Mouse (Mus musculus) liver, embryonic 12.5 days (tissue): ENCODE results near the gene Bcorl1. TPM values are rescaled to one million over a fixed set of nuclear protein-coding genes. Genes with fewer than 3 reads are reported as not detected.
"Not testable (repeated sequence)": the region's sequence is repeated elsewhere in the genome, so short reads cannot be mapped to it uniquely, and the experiment has no call there.

Experiments used
- ATAC-seq: fragments of 200-750 bp; cut with Nextera tagmentation; 2 replicates; pipeline ENCODE4 v1.8.0; 2017; ENCODE audit warnings: moderate number of reproducible peaks, mild to moderate bottlenecking, moderate library complexity
- H3K27ac ChIP-seq: fragments of 300-500 bp; sonication (generic); 2 replicates; pipeline ENCODE4 v1.5.1; 2016; ENCODE audit warnings: mild to moderate bottlenecking
- H3K27me3 ChIP-seq: fragments of 300-500 bp; sonication (generic); replicated peaks from 2 replicates; pipeline ENCODE4 v1.6.1; 2016; ENCODE audit warnings: mild to moderate bottlenecking, moderate library complexity
- H3K36me3 ChIP-seq: fragments of 300-500 bp; sonication (generic); 2 replicates; pipeline ENCODE4 v1.6.1; 2016; ENCODE audit warnings: mild to moderate bottlenecking, moderate library complexity
- H3K4me1 ChIP-seq: fragments of 300-500 bp; sonication (generic); 2 replicates; pipeline ENCODE4 v1.6.1; 2016
- H3K4me2 ChIP-seq: fragments of 300-500 bp; sonication (generic); 2 replicates; pipeline ENCODE4 v1.6.1; 2016; ENCODE audit warnings: mild to moderate bottlenecking, moderate library complexity
- H3K4me3 ChIP-seq: fragments of 300-500 bp; sonication (generic); 2 replicates; pipeline ENCODE4 v1.5.1; 2016; ENCODE audit warnings: mild to moderate bottlenecking, moderate library complexity
- H3K9ac ChIP-seq: fragments of 300-500 bp; sonication (generic); 2 replicates; pipeline ENCODE4 v1.6.1; 2016; ENCODE audit warnings: mild to moderate bottlenecking, moderate library complexity
- H3K9me3 ChIP-seq: fragments of 300-500 bp; sonication (generic); replicated peaks from 2 replicates; pipeline ENCODE4 v1.6.1; 2016; ENCODE audit warnings: mild to moderate bottlenecking, moderate library complexity
- WGBS: fragments of 180-500 bp; shearing (Covaris S2); methylation state at CpG from one replicate; pipeline ENCODE4 v1.1.7; 2016; ENCODE audit not compliant: insufficient replicate concordance; 5-methylcytosine and 5-hydroxymethylcytosine counted together
- polyA plus RNA-seq: library from polyadenylated mRNA; unstranded; fragments of >200 nt; fragmentation: Nextera tagmentation; extraction: Ambion mirVana; gene quantifications from 2 replicates; pipeline ENCODE4 v1.2.1, GENCODE M21; 2016

The Bcorl1 gene
- polyA plus RNA-seq, 1 experiment from 2014 or later = 3.8 TPM

DNA sequence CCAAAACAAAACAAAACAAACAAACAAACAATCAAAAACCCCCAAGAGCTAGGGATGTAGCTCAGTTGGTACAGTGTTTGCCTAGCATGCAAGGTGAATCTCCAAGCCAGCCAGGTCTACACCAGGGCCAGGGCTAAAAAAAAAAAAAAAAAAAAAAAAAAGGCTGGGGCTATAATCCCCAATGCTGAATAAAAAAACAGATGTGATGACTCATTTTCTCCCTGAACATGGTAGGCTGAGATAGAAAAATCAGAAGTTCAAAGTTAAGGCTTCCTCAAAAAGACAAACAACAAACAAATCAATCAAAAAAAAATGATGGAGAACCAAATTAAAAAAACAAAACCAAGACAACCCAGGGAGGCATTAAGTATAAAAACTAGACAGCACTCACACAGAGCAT is 87.9 kb downstream of the Bcorl1 start:
- ATAC-seq = no peak
- Histone ChIP-seq H3K27ac (no peak overlapping the region), H3K36me3 (no peaks in the 10 kb centered on the region)

GRCm38 (mm10) chrX:48429538-48429937 is 88.4 kb downstream of the Bcorl1 start:
- ATAC-seq = no peak
- no peaks in the 10 kb centered on the region for H3K9me3 ChIP-seq
- H3K4me2 ChIP-seq = no peak overlapping the region
- no peak overlapping the region for H3K27ac ChIP-seq
- no peak overlapping the region for H3K4me3 ChIP-seq
- 24% methylated on average over 6 of the region's 6 CpGs for WGBS
- no peak overlapping the region for H3K9ac ChIP-seq
- H3K36me3 ChIP-seq = no peaks in the 10 kb centered on the region
- peaks cover 52% of the 10 kb centered on the region for H3K4me1 ChIP-seq
- H3K27me3 ChIP-seq = no peaks in the 10 kb centered on the region

More for the DNA sequence above, 87.9 kb downstream of the Bcorl1 start:
- Histone ChIP-seq H3K4me2 (no peak overlapping the region), H3K4me3 (no peak overlapping the region), H3K9me3 (no peaks in the 10 kb centered on the region), H3K27me3 (no peaks in the 10 kb centered on the region), H3K9ac (no peak overlapping the region), H3K4me1 (peaks cover 52% of the 10 kb centered on the region)

- no peak for ATAC-seq
- Histone ChIP-seq H3K36me3 (no peaks in the 10 kb centered on the region), H3K4me3 (no peak overlapping the region), H3K9ac (no peak overlapping the region), H3K27me3 (no peaks in the 10 kb centered on the region), H3K9me3 (no peaks in the 10 kb centered on the region), H3K4me2 (peak overlapping the region; percentile 33), H3K4me1 (peaks cover 42% of the 10 kb centered on the region), H3K27ac (0 out of 2 replicates have a peak overlapping the region, but pooled peaks have one; percentile 20)
- WGBS = 39% methylated on average over 15 of the region's 15 CpGs
Observed at GRCm38 (mm10) chrX:48432599-48433526, 91.7 kb downstream of the Bcorl1 start.

- peak overlapping the region; percentile 33 for H3K4me2 ChIP-seq
- no peaks in the 10 kb centered on the region for H3K9me3 ChIP-seq
- H3K36me3 ChIP-seq = no peaks in the 10 kb centered on the region
- peaks cover 42% of the 10 kb centered on the region for H3K4me1 ChIP-seq
- peak; percentile 59 for ATAC-seq
- H3K4me3 ChIP-seq = no peak overlapping the region
- no peak overlapping the region; the same call in 1 of the 2 replicates for H3K9ac ChIP-seq
- 0 out of 2 replicates have a peak overlapping the region, but pooled peaks have one; percentile 20 for H3K27ac ChIP-seq
- WGBS = 16% methylated on average over 6 of the region's 6 CpGs
- no peaks in the 10 kb centered on the region for H3K27me3 ChIP-seq
Observed at GRCm38 (mm10) chrX:48433527-48433899, 92.4 kb downstream of the Bcorl1 start.

GRCm38 (mm10) chrX:48434251-48434650 is 93.1 kb downstream of the Bcorl1 start:
- no peak overlapping the region for H3K9ac ChIP-seq
- no peaks in the 10 kb centered on the region for H3K9me3 ChIP-seq
- peaks cover 49% of the 10 kb centered on the region for H3K4me1 ChIP-seq
- no peaks in the 10 kb centered on the region for H3K27me3 ChIP-seq
- ATAC-seq = no peak
- H3K36me3 ChIP-seq = no peaks in the 10 kb centered on the region
- WGBS = 47% methylated on average over 1 of the region's 1 CpGs
- H3K27ac ChIP-seq = no peak overlapping the region
- H3K4me2 ChIP-seq = no peak overlapping the region
- H3K4me3 ChIP-seq = no peak overlapping the region

DNA sequence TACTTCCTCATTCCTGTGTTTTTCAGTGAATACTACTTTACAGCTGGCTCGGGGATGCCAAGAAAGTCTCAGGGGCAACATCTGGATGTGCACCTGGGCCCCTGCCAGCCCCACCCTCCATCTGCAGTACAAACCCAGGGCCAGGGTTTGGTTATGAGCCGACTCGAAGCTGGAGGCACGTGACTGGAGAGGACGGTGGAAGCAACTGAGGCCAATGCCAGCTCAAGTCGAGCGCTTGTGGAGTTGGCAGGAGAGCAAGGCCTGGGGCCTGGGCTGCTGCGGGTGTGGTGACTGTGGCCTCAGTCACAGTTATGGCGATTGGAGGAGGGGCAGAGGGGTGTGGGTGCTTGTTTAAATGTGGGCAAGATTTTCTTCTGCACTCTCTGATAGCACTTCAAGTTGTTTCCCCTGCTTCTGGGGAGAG is 94.3 kb downstream of the Bcorl1 start:
- no peaks in the 10 kb centered on the region for H3K9me3 ChIP-seq
- no peaks in the 10 kb centered on the region for H3K27me3 ChIP-seq
- no peak overlapping the region for H3K9ac ChIP-seq
- H3K4me1 ChIP-seq = peaks cover 52% of the 10 kb centered on the region
- H3K36me3 ChIP-seq = no peaks in the 10 kb centered on the region
- H3K4me2 ChIP-seq = no peak overlapping the region
- ATAC-seq = peak; percentile 50
- H3K4me3 ChIP-seq = no peak overlapping the region
- peak overlapping the region; percentile 36; the same call in 1 of the 2 replicates for H3K27ac ChIP-seq
- 23% methylated on average over 9 of the region's 9 CpGs for WGBS

DNA sequence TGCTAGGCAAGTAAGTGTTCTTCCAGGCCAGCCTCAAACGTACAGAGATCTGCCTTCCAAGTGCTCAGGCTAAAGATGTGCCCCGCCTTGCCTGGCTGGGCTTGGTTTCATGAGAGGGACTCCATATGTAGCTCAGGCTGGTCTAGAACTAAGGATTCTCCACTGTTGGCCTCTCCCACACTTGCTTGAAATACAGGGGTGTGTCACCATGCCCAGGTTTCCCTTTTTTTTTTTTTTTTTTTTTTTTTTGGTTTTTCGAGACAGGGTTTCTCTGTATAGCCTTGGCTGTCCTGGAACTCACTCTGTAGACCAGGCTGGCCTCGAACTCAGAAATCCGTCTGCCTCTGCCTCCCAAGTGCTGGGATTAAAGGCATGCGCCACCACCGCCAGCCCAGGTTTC is 94.9 kb downstream of the Bcorl1 start:
- H3K4me1 ChIP-seq = peaks cover 52% of the 10 kb centered on the region
- H3K4me2 ChIP-seq, H3K9ac ChIP-seq, H3K9me3 ChIP-seq, H3K36me3 ChIP-seq, ATAC-seq, H3K27me3 ChIP-seq, H3K4me3 ChIP-seq: not testable (repeated sequence)
- 28% methylated on average over 4 of the region's 7 CpGs for WGBS
- H3K27ac ChIP-seq = peak overlapping the region; percentile 36; the same call in 1 of the 2 replicates

- Histone ChIP-seq H3K4me1 (peaks cover 48% of the 10 kb centered on the region), H3K36me3 (no peaks in the 10 kb centered on the region), H3K4me3 (no peak overlapping the region), H3K27me3 (no peaks in the 10 kb centered on the region), H3K27ac (no peak overlapping the region), H3K4me2 (peak overlapping the region; percentile 42), H3K9ac (0 out of 2 replicates have a peak overlapping the region, but pooled peaks have one; percentile 27), H3K9me3 (no peaks in the 10 kb centered on the region)
- ATAC-seq = peak; percentile 74
- 16% methylated on average over 4 of the region's 4 CpGs for WGBS
Observed at GRCm38 (mm10) chrX:48439036-48439435, 97.9 kb downstream of the Bcorl1 start.

DNA sequence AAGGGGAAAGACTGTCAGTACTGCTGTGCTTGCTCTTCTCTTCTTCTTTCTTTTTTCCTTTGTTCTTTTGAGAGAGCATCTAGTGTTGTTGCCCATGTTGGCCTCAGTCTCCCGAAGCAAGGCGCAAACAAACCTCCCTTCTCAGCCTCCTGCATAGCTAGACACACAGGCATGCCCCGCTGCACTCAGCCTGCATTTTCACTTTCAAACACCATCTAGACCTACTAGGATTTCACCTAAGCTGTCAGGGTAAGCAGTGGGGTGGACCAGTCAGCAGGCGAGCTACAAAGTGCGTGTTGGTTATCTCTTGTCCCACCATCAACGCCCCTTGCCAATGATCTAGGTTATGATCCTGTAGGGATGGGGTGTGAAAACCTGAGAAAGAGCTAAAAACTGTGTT is 100.4 kb downstream of the Bcorl1 start:
- H3K4me1 ChIP-seq = peaks cover 30% of the 10 kb centered on the region
- H3K4me2 ChIP-seq = no peak overlapping the region
- no peaks in the 10 kb centered on the region for H3K9me3 ChIP-seq
- no peaks in the 10 kb centered on the region for H3K36me3 ChIP-seq
- no peak overlapping the region for H3K4me3 ChIP-seq
- no peaks in the 10 kb centered on the region for H3K27me3 ChIP-seq
- 77% methylated on average over 6 of the region's 6 CpGs for WGBS
- no peak overlapping the region for H3K9ac ChIP-seq
- no peak overlapping the region for H3K27ac ChIP-seq
- no peak for ATAC-seq

GRCm38 (mm10) chrX:48441954-48442353 is 100.8 kb downstream of the Bcorl1 start:
- ATAC-seq = no peak
- 62% methylated on average over 7 of the region's 7 CpGs for WGBS

GRCm38 (mm10) chrX:48444677-48445076 is 103.5 kb downstream of the Bcorl1 start:
- no peak for ATAC-seq
- H3K4me2 ChIP-seq = no peak overlapping the region
- no peaks in the 10 kb centered on the region for H3K9me3 ChIP-seq
- no peak overlapping the region for H3K4me3 ChIP-seq
- H3K27me3 ChIP-seq = no peaks in the 10 kb centered on the region
- no peaks in the 10 kb centered on the region for H3K36me3 ChIP-seq
- H3K4me1 ChIP-seq = peaks cover 22% of the 10 kb centered on the region
- WGBS = 48% methylated on average over 4 of the region's 4 CpGs
- no peak overlapping the region for H3K27ac ChIP-seq
- H3K9ac ChIP-seq = no peak overlapping the region

More at GRCm38 (mm10) chrX:48441954-48442353, 100.8 kb downstream of the Bcorl1 start:
- no peak overlapping the region for H3K9ac ChIP-seq
- peaks cover 30% of the 10 kb centered on the region for H3K4me1 ChIP-seq
- H3K36me3 ChIP-seq = no peaks in the 10 kb centered on the region
- H3K27me3 ChIP-seq = no peaks in the 10 kb centered on the region
- H3K4me2 ChIP-seq = no peak overlapping the region
- H3K27ac ChIP-seq = no peak overlapping the region
- H3K4me3 ChIP-seq = no peak overlapping the region
- no peaks in the 10 kb centered on the region for H3K9me3 ChIP-seq

DNA sequence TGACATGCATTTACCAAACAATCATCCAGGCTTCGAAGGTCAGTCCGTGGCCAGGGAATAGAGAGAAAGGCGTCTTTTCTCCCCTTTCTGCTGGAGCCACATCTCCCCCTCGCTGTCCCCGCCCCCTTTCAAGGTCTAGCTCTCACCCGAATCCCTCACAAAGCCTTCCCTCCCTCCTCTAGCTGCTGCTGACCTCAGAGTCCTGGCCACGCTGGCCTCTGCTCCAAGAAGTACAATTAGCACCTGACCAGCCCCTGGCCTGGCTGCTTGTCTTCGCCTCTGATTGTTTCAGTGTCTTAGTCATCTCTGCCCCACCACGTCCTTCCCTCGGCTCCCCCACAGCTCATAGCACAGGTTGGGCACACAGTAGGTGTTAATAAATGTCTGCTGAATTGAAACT is 108.5 kb downstream of the Bcorl1 start:
- Histone ChIP-seq H3K4me2 (no peak overlapping the region), H3K27ac (no peak overlapping the region), H3K36me3 (no peaks in the 10 kb centered on the region), H3K9ac (no peak overlapping the region), H3K4me3 (no peak overlapping the region), H3K4me1 (peaks cover 36% of the 10 kb centered on the region), H3K9me3 (no peaks in the 10 kb centered on the region), H3K27me3 (peaks cover 20% of the 10 kb centered on the region)
- no peak for ATAC-seq
- WGBS = 52% methylated on average over 10 of the region's 10 CpGs
